Mouse (Mus musculus): ENCODE data around the gene Spns3.

DNA sequence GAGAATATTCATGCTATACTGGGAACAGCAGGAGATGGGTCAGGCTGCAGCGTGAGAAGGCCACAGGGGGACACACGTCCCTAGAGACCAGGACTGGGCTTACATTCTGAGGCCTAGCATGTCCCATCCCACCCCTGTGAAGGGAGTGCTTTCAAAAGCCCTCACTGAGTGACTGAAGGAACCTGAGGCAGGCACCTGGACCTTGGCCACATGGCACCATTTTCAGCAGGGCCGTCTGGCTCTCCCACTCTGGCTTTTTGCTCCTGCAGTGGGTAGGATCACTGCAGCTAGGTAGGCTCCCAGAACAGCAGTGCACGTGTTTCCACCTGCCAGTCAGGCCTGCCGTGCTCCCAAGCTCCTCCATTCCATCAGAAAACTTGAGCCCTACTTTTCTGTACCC is 81.8 kb downstream of the Spns3 start:
- no peak for TF ChIP-seq POLR2A (IDR thresholded peaks at IDR 0.05; ENCODE audit: insufficient read length, low read depth)
- TF ChIP-seq TCF3 (IDR thresholded peaks at IDR 0.05; ENCODE audit: insufficient read length, low read depth): no peak
- no peak for TF ChIP-seq USF1 (IDR thresholded peaks at IDR 0.05; ENCODE audit: low read depth)
- no peak for TF ChIP-seq SRF (IDR thresholded peaks at IDR 0.05; ENCODE audit: control insufficient read depth, insufficient read length, low read depth)
- no peak for TF ChIP-seq POLR2AphosphoS2 (IDR thresholded peaks at IDR 0.05; ENCODE audit: insufficient read length, low read depth)

All from myocyte (in vitro differentiated cells).